Mouse (Mus musculus): ENCODE data around the gene Enox1.

The Enox1 gene

DNA sequence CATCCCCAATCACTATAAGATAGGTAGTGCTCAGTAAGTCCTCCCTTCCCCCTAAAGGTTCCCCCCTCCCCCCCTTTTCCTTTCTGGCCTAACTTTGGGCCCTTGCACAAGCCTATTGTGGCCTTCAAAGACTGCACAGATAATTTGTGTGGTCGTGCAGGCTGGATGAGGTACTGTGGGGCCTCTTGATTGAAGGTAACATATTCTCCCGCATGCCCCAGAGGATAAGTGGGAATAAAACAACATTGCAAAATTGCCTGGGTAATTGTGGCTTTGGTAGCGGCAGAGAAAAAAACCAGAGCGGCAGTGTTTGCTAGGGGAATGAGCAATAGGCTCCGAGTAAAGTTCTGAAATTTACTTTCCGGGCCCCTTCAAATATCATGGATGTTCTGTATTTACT, 425.1 kb downstream of the Enox1 start:
- no peak for DNase-seq

DNA sequence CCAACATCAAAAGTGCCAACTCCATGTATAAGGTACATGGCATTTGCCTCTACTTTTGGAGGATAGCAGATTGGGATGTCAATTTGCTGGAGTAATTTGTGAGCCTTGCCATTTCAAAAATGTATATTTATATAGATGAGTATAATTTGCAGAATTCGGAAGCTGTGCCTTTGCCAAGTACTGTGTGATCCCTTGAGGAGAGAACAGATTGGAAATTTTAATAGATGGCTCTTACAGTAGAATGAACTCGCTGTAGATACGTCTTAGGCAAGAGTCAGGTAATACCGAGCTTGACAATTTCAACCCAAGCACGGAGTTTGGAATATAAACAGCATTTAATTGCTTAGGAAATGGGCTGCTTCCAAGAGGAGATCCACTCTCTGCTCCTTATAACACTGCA, 427.9 kb downstream of the Enox1 start:
- no peak for DNase-seq

DNA sequence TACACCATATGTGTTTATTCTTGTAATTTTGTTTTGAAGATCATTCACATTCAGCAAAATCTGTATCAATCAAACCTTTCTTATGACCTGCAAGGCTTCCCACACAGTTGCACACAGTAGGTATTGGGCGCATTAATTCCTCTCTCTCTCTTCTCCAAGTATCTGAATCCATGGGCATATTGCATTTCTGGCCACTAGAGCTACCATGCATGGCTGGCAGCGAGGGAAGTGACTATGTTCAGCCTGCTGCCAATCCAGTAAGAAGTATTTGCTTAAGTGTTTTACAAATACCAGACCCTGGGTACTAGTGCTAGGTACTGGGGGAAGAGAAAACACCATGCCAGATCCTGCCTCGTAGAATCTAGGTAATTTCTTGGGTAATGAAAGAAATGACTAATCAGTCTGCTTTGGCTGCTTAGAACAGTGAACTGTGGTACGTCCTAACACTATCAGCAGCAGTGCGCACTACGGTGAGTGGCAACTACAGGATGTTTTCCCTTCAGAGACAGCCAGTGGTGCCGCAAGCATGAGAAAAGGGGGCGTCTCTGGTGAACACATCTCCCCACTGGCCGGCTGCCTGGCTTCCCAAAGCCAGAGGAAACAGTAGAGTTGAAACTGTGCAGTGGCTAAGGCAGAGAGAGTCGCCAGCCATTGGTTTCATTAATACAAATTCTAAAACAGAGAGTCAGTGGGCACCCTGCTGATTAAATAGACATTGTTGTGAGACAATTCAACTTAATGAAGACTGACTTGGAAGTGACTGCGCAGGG, 428.7 kb downstream of the Enox1 start:
- DNase-seq = no peak

DNA sequence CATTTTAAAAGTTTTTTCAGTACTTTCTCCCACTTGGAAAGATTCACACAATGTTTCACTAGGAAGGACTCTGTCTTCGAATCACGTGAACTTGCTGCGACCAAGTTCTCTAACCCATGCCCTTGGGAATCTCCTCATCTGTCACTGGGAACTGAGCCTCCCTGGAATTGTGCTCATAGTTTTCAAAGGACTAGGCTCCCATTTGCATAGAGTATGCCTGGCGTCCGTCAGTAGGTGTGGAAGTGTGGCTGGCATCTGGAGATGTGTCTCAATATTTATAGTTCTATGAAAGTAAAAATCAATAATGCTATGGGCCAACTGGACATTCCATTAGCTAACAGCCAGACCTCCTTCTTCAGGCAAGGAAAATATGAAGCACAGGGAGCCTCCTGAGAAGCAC, 429.5 kb downstream of the Enox1 start:
- no peak for DNase-seq

DNA sequence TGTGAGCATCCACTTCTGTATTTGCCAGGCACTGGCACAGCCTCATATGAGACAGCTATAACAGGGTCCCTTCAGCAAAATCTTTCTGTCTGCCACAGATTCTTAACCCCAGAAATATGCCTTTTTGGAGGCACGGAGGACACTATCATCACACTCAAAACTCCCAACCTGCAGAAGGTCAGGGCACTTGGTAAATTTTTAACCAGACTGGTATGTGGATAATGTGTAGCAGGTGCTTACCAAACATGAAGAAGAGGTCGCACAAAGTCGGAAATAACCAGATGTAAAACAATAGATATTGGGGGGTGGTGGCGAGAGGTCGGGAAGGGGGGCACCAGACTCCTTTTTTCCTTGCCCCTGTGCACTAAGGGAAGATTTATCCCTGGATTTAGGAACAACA, 430.6 kb downstream of the Enox1 start:
- DNase-seq = no peak

DNA sequence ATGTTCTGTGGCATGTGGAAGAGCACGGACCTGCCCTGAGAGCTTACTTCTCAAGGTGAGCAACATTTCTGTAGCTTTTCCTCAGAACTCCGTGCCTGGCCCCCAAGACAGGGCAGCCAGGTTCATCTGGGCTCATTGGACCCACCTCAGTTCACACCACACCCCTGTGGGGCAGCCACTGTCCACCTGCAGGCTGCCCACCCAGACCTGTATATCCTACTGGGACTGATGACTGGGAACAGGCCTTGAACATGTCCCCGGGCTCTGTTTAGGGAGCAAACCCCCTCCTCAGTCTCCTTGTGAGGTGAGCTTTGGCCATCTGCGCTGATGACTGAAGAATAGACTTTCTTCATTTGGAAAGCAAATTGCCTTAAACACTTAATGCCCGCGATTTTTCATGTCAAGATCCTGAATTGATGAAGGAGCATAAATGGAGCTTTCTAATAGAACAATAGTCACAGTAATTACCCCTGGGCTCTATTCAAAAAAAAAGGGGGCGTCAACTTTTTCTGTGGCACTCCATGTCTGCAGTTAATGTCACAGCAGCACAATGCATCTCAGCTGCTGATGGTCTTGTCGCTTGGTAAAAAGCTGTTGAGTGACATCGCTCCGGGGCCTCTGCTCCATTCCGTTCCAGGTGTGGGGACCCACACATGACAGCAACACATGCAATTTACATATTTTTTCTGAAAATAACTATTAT, 436.7 kb downstream of the Enox1 start:
- DNase-seq = no peak

DNA sequence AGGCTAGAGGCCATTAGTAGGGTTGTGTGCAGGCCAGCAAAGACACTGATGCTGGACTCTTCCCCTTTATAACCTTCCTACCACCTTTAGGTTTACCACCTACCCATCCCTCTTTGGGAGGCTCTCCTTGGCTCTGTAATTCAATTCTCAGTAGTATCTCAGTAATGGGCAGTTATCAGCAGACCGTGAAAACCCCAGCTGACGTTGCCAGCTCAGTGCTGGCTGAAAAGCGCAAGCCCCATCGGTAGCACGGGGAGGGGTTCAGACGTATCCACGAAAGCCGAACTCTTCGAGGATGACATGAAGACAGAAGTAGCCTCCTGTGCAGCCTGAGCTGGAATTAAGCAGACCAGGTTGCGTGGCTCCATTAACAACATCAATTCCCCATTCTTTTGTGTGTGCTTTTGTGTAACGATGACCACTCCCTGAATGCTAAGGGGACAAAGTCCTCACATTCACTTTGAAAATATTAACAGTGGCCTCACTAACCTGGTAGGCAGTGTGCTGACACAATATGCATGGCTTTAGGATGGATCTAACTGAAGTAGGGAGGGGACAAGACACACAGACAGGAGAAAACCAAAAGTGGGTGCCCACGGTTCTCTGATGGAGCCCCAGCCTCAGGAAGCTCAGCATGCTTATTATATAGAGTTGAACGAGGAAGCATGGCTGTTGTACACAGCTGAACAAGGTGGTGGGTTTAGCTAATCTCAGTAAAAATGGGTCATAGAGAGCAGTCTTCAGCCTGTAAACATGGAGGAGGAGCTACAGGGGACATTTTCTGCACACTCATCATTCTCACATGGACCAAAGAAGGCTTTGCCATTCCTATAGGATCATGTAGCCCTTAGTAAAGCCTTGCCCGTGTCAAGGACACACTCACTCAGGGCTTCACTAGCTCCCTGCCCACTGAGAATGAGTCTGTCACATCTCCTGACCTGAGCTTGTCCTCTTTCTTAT, 439.9 kb downstream of the Enox1 start:
- no peak for DNase-seq

DNA sequence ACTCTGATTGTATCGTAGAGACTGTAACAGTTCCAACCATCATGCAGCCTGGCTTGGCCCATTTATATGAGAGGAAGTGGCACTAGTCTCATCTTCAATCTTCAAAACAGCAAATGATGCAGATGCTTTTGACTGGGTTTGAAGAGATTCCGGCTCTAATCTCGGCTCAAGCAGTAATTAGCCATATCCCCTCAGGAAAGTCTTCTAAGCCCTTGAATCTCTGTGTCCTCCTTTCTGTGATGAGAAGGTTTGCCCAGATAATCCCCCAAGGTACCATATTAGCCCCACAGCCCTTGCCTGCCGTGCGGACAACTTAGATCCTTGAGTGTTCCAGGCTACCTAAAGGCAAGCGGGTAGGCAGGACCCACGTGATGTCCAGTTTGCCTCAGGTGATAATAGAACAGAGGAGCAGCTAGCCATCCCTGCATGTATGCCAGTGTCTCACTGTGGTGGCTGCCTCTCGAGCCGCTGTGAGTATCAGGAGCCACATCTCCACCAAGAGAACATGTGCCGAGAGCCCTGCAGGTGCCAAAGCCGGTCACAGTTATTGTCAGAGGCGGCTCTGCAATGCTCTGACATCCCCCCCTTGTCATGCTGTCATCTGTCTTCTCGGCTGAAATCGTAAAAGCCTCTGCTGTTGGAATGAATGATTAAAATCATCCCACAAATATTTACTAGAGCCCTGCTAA, 442.6 kb downstream of the Enox1 start:
- DNase-seq = no peak

DNA sequence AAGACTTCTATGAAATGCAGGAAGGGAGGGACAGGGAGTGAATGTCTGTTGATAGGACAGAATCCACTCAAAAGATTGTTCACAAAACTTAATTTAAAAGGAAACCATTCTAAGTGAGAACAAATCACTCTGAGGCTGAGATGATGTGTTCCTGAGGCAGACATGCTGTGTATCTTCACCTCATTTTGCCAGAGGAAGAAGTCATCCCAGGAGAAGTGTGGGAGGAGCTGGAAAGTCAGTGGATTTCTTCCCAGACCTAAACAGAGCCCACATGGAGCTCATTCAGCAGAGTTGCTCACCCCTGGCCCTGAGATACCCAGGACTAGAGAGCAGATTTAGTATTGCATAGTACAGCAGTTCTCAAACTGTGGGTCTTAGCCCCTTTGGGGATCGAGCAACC, 444.2 kb downstream of the Enox1 start:
- no peak for DNase-seq

DNA sequence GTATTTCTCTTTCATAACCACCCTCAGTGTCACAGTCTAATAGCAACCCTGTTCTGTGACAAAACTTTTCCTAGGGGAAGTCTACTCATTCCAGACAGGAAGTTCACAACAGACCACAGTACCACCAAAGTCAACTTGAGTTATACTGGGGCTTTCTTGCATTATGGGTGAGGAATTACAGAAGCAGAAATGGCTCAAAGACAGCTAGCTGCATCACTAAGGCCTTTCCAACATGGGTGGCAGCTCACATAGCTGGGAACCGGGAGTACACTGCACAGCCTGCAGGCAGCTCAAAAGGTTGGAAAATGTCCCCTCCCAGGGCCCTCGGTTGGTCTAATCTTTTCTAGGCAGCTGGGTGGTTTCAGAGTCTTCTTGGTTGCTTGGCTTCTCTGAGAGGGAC, 444.9 kb downstream of the Enox1 start:
- DNase-seq = no peak

DNA sequence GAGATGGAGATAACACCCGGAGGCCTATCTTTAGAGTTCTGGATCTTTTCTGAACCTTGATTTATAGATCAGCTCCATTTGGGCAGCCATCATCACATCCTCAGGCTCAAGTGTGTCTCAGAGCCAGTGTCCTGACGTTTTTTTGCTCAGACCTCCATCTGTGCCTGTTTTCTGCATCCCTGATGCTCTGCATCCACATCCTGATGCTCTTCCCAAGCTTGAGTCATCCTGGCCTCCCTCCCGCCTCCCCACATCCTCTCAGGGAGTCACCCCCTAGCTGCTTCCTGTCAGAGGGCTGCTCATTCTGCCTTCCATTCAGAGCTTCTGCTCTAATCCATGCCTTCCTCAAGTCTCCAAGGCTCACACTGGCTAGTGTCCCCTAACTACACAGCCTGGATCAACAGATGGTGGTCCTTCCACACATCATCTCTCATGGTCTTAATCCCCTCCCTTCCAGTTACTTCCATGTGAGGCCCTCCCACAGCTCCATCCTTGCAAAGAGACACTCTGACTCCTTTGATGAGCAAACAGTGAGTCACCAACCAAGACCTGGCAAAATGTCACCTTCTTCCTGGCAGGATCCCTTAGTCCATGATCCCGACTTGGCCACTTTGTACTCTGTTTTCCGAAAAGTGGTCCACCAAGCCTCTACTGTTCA, 451.7 kb downstream of the Enox1 start:
- no peak for DNase-seq

DNA sequence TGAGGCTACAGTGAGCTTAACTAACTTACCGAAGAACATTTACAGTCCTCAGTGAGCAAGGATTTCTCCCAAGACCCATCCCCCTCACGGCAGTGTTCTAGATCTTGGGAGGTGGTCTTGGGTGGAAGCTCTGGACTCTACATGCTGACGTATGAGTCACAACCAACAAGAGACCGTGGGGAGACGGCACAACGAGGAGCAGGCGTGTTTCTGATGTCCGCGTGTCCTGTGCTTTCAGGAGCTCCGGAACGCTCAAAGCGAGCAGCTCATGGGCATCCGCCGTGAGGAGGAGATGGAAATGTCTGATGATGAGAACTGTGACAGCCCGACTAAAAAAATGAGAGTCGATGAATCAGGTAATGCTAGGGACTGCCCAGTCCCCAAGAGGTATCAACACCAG, 458.6 kb downstream of the Enox1 start:
- DNase-seq = no peak

DNA sequence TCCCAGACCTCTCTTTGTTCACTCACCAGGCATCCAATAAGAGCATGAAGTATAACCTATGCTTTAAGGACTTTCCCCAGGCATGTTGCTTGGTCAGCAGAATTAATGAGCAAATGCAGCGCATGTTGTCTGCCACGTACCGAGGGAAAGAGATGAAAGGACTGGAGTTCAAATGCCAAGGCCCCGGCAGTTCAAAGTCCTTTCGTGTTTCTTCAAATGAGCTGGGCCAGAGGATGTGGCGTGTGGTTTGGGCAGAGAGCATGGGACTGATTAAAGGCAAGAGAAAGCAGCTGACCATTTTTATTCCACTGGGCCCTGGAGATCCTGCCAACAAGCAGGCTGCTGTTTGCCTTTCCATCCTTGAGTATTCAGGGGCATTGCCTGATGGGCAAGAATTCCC, 460.7 kb downstream of the Enox1 start:
- no peak for DNase-seq

DNA sequence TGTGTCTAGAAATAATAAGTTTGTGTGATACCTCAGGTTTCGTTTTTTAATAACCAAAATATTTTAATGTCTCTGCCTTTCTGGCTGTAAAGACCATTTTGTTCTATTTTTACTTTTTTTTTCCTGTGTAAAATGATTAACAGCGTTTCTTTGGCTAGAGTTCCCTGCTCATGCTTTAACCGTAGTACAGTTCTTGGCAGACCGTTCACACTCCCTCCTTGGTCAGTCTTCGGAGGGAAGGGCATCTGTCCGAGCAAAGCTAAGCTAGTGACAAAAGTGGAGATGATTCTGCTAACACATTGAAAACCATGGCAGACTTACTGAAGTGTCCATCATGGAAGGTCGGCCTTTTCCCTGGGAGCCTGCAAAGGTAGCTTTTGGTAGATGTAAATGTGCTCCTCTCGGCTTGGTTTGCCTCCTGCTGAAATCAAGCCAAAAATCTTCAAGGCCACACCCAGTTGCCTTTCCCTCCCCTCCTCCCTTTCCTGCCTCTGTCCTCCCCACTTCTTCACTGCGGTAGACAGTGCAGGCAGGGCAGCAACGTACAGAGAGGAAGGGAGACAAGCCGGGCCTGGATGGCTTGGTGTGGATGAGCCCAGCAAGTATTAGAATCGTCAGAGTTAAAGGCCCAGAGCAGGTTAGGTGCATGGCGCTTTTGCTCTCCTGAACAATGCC, 461.7 kb downstream of the Enox1 start:
- no peak for DNase-seq

DNA sequence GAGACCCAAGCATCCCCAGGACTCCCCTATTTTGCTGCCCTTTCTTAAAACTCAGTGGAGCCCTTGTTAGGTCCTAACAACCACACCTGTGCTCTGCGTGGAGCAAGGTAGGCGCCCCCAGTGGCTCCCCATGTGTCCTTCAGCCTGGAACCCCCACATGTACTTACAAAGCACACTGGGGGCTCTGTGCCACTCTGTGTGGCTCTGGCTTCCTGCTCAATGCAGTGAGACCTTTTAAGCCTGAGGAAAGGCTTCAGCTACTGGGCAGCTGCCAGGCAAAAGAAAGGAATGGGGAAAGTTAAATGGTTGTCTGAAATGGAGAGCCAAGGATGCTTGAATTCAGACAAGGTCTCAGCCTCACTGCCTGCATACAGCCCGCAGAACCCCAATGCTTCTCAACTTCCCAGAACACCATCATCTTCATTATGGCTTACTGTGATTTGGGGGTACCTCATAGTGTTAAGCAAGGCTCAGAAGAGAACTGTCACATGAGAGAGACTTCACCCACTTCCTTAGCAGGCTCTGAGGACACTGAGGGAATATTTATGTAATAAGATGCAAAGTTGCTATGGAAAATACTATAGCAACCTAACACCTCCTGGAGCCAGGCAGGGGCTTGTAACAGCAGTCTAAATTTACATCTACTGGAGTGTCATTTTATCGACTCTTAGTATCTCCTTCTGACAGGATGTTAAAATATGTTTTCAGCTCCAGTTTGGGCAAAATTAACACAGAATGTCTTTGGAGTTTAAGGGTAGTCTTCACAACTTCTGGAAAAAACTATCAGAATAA, 465.1 kb downstream of the Enox1 start:
- DNase-seq = no peak

DNA sequence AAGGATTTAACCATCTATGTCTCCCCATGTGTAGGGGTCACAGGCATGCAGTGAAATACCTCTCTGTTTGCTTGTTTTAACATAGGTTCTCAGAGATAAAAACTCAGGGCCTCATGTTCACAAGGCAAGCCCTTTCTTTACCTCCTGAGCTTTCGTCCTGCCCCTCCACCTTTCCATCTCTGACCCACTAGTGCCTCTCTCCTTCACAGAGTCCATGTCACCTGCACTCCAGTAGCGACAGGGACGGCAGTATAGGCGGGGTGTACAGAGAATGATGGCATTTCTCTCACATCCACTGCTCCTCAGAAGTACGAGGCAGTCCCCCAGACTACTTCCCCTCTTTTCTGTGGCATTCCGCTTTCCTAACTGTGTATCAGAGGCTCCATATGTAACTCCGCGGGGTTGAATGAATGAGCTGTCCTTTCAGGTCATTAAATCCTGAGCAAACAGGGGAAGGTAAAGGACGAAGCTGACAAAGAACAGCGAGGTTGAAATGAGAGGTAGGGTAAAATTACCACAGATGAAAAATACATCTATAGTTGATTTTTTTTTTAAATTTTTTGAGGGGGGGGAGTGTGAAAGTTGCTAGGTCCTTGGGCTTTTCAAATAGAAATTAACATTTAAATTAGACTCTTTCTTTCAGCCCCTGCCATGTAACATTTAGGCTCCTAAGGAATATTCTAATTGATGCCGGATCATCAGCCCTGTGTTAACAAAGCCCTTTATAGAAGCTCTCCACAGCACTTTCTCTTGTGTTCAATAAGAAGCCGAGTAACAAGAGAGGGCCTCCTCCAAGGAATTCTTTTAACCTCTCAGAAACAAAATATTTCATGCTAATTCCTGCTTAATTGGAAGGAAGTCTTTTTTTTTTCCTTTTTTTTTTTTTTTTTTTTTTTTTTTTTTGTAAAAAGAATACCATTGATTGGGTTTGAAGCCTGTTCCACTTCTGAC, 470.3 kb downstream of the Enox1 start:
- DNase-seq = no peak

DNA sequence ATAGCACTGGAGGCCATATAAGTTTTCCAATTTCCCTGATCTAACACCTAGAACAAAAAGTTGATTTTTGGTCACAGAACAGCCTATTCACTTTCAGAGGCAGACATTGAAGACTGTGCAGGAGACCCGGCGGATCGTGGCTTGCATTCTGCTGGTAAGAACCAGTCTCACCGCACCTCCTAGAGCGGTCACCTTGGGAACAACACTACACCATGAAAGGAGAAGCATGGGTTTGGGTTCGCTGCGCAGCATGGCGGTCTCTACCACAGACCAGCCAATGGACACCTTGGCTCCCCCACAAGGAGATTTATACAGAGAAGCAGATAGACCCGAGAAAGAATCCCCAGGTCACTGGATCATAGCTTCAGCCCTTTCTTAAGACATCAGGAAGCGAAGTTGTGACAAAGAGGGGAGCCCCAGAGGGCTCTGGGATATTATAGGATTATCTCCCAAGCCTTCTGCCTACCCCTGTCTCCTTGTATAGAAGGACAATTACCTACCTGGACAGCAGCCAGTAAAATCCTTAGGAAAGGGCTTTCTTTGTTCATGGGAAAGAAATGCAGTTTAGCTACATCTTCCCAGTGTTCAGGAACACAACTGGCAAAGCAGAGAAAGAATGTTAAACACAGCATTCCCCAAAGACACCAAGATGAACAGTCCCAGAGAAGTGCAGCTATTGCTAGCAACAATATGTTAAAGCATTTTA, 476.1 kb downstream of the Enox1 start:
- DNase-seq = no peak

DNA sequence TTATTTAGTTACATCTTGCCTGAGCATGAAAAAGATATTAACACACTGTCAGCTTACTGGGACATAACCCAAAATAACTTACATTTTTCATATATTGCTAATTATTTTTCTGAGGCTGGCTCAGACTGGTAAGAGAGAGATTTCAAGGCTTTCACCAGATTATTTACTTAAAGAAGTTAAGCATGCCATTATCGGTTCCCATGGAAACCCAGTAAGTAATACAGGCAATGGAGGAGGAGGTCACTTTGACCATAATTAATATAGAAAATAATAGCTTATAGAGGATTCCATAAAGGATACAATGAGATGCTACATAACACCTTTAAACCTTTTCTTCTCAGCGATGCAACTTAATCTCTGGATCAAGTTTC, 476.6 kb downstream of the Enox1 start:
- DNase-seq = no peak

DNA sequence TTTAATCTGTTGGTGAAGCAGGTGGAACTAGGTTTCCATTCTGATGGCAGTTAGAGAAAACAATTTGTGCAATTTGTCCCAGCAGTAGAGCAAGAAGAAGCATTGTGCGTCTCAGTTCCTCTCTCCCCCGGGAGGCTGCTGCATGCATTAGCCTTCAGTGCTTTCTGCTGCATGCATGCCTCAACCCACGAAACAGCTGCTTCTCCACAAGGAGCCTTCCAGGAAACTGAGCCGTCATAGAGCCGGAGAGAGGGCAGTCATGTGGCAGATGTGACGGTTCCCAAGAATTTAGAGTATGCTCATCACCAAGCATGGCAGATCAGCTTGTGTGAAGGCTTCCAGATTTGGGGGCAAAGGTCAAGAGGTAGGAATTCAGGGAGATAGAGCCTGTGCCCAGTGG, 480.4 kb downstream of the Enox1 start:
- DNase-seq = no peak
